Mouse (Mus musculus) kidney, adult 2 months (tissue): ENCODE data around the gene Arf6. TPM values are rescaled to one million over a fixed set of nuclear protein-coding genes. Genes with fewer than 3 reads are reported as not detected.

Experiments
- DNase-seq: peaks from one replicate; pipeline ENCODE4 v3.0.0; 2021
- H3K27ac ChIP-seq: fragments of 200-500 bp; 2 replicates; pipeline ENCODE4 v1.5.1; 2012; ENCODE audit warnings: low read depth, low read length, control low read depth, inconsistent platforms; ENCODE audit not compliant: insufficient read depth
- H3K27me3 ChIP-seq: fragments of 200-500 bp; replicated peaks from 2 replicates; pipeline ENCODE4 v1.6.1; 2012; ENCODE audit warnings: mild to moderate bottlenecking, moderate library complexity, low read length, inconsistent platforms; ENCODE audit not compliant: control insufficient read depth, insufficient read depth
- H3K36me3 ChIP-seq: fragments of 200-500 bp; 2 replicates; pipeline ENCODE4 v1.6.1; 2012; ENCODE audit warnings: mild to moderate bottlenecking, moderate library complexity, low read length, inconsistent platforms; ENCODE audit not compliant: control insufficient read depth, insufficient read depth
- H3K4me1 ChIP-seq: fragments of 200-500 bp; 2 replicates; pipeline ENCODE4 v1.6.1; 2011; ENCODE audit warnings: low read length; ENCODE audit not compliant: control insufficient read depth, insufficient read depth
- H3K4me3 ChIP-seq: fragments of 200-500 bp; 2 replicates; pipeline ENCODE4 v1.5.1; 2011; ENCODE audit warnings: mild to moderate bottlenecking, low read depth, low read length, control low read depth; ENCODE audit not compliant: insufficient read depth
- CTCF ChIP-seq: fragments of 200-500 bp; conservative IDR thresholded peaks from 2 replicates; pipeline ENCODE4 v1.5.1; 2011; ENCODE audit warnings: low read depth, mild to moderate bottlenecking, control low read depth, low read length, moderate library complexity, mixed read lengths; ENCODE audit not compliant: insufficient read depth, insufficient read length
- POLR2A ChIP-seq: fragments of 200-500 bp; IDR thresholded peaks from one replicate; pipeline ENCODE4 v1.6.1; 2011; ENCODE audit warnings: low read depth, low read length, control low read depth
- WGBS: fragments of 180-500 bp; shearing (Covaris S2); methylation state at CpG from one replicate; pipeline ENCODE4 v1.1.7; 2018; 5-methylcytosine and 5-hydroxymethylcytosine counted together
- polyA plus RNA-seq: library from polyadenylated mRNA; depleted of rRNA; stranded (reverse); fragments of >200 nt; gene quantifications from 2 replicates; pipeline ENCODE4 v1.2.3, GENCODE M21; 2012; rRNA removed

Arf6 gene
- polyA plus RNA-seq = 90.7 and 95.6 TPM in 2 replicates

GRCm38 (mm10) chr12:69371854-69372671 lies at the start of gene Arf6, which contains the start of gene Gm9887:
TSS of gene Arf6 (plus strand) at chr12:69372150.
TSS of gene Gm9887 (minus strand) at chr12:69372458.
- H3K36me3 ChIP-seq = no peaks in the 10 kb centered on the region
- TF ChIP-seq POLR2A (peak; percentile 54), CTCF (no peak)
- whole genome bisulfite sequencing = under 1% methylated on average over 119 of the region's 121 CpGs
- DNase-seq = peak; percentile 98
- H3K27me3 ChIP-seq = no peaks in the 10 kb centered on the region
- peak within 1 kb of the TSS; percentile 99 for H3K4me3 ChIP-seq
- H3K27ac ChIP-seq = peak within 1 kb of the TSS; percentile 99
- H3K4me1 ChIP-seq = peaks cover 12% of the 10 kb centered on the region; the same call in 1 of the 2 replicates

GRCm38 (mm10) chr12:69331187-69331586 lies 40.8 kb upstream of the Arf6 start:
- WGBS = 91% methylated on average over 3 of the region's 3 CpGs
- no peak overlapping the region for H3K4me3 ChIP-seq
- no peaks in the 10 kb centered on the region for H3K4me1 ChIP-seq
- no peak for TF ChIP-seq POLR2A
- no peak for TF ChIP-seq CTCF
- no peak overlapping the region for H3K27ac ChIP-seq
- peaks cover 5% of the 10 kb centered on the region for H3K36me3 ChIP-seq
- no peaks in the 10 kb centered on the region for H3K27me3 ChIP-seq
- DNase-seq = no peak

- 74% methylated on average over 1 of the region's 1 CpGs for WGBS
- Histone ChIP-seq H3K4me3 (no peak overlapping the region), H3K27me3 (no peaks in the 10 kb centered on the region), H3K27ac (no peak overlapping the region), H3K4me1 (no peaks in the 10 kb centered on the region), H3K36me3 (peaks cover 5% of the 10 kb centered on the region)
- TF ChIP-seq CTCF (no peak), POLR2A (no peak)
- no peak for DNase-seq
Measured at GRCm38 (mm10) chr12:69332147-69332546, 39.8 kb upstream of the Arf6 start.

- no peak overlapping the region for H3K27ac ChIP-seq
- H3K4me1 ChIP-seq = no peaks in the 10 kb centered on the region
- peak; percentile 41 for DNase-seq
- no peaks in the 10 kb centered on the region for H3K27me3 ChIP-seq
- no peak overlapping the region for H3K4me3 ChIP-seq
- H3K36me3 ChIP-seq = peaks cover 6% of the 10 kb centered on the region
- TF ChIP-seq POLR2A (no peak), CTCF (peak; percentile 41)
- 83% methylated on average over 2 of the region's 2 CpGs for WGBS
Measured at GRCm38 (mm10) chr12:69333547-69333946, 38.4 kb upstream of the Arf6 start.

- Histone ChIP-seq H3K4me3 (no peak overlapping the region), H3K27ac (no peak overlapping the region), H3K4me1 (no peaks in the 10 kb centered on the region), H3K27me3 (no peaks in the 10 kb centered on the region), H3K36me3 (peaks cover 14% of the 10 kb centered on the region)
- TF ChIP-seq CTCF (no peak), POLR2A (no peak)
- 38% methylated on average over 2 of the region's 2 CpGs for WGBS
- DNase-seq = peak; percentile 47
Measured at GRCm38 (mm10) chr12:69349928-69350327, 22.0 kb upstream of the Arf6 start.

GRCm38 (mm10) chr12:69351685-69352084 lies 20.3 kb upstream of the Arf6 start:
- DNase-seq = no peak
- 88% methylated on average over 1 of the region's 1 CpGs for WGBS
- Histone ChIP-seq H3K27me3 (no peaks in the 10 kb centered on the region), H3K27ac (no peak overlapping the region), H3K4me3 (no peak overlapping the region), H3K4me1 (peaks cover 7% of the 10 kb centered on the region; the same call in 1 of the 2 replicates), H3K36me3 (peaks cover 12% of the 10 kb centered on the region; the same call in 1 of the 2 replicates)
- TF ChIP-seq CTCF (no peak), POLR2A (no peak)

- H3K27ac ChIP-seq = peak within 1 kb of the TSS; percentile 74
- under 1% methylated on average over 48 of the region's 50 CpGs for WGBS
Measured at GRCm38 (mm10) chr12:69356546-69357299, 15.2 kb upstream of the Arf6 start, which contains the start of gene Nemf. TSS of gene Nemf (minus strand) at chr12:69357165.

More at GRCm38 (mm10) chr12:69356546-69357299, 15.2 kb upstream of the Arf6 start, which contains the start of gene Nemf:
- Histone ChIP-seq H3K36me3 (peaks cover 5% of the 10 kb centered on the region; the same call in 1 of the 2 replicates), H3K4me1 (peaks cover 7% of the 10 kb centered on the region; the same call in 1 of the 2 replicates), H3K4me3 (peak within 1 kb of the TSS; percentile 70), H3K27me3 (no peaks in the 10 kb centered on the region)
- DNase-seq = peak; percentile 95
- peak; percentile 95 for TF ChIP-seq POLR2A
- no peak for TF ChIP-seq CTCF
